Mouse (Mus musculus): ENCODE measurements around the gene Tvp23a.

Gene Tvp23a

GRCm38 (mm10) chr16:10452445-10452896 lies 5.3 kb upstream of the Tvp23a start:
- DNase-seq = no peak

GRCm38 (mm10) chr16:10451906-10452305 lies 4.7 kb upstream of the Tvp23a start:
- no peak for DNase-seq

- DNase-seq = no peak
Observed at GRCm38 (mm10) chr16:10448931-10449330, 1.8 kb upstream of the Tvp23a start.

GRCm38 (mm10) chr16:10447781-10448180 lies 619 bp upstream of the Tvp23a start:
- DNase-seq = no peak

- no peak for DNase-seq
Observed at GRCm38 (mm10) chr16:10446573-10447263, 444 bp downstream of the Tvp23a start.

GRCm38 (mm10) chr16:10443723-10444122 lies 3.4 kb downstream of the Tvp23a start:
- no peak for DNase-seq

- DNase-seq = no peak
Observed at GRCm38 (mm10) chr16:10441761-10442160, 5.4 kb downstream of the Tvp23a start.

- no peak for DNase-seq
Observed at GRCm38 (mm10) chr16:10441328-10441727, 5.8 kb downstream of the Tvp23a start.

- DNase-seq = no peak
Observed at GRCm38 (mm10) chr16:10438055-10438454, 9.1 kb downstream of the Tvp23a start.

- DNase-seq = peak; percentile 30 to 36
Observed at GRCm38 (mm10) chr16:10436166-10436565, 11.0 kb downstream of the Tvp23a start.

- DNase-seq = no peak
Observed at GRCm38 (mm10) chr16:10433344-10433743, 13.8 kb downstream of the Tvp23a start.

- no peak for DNase-seq
Observed at GRCm38 (mm10) chr16:10432387-10432786, 14.8 kb downstream of the Tvp23a start.

- no peak for DNase-seq
Observed at GRCm38 (mm10) chr16:10431911-10432310, 15.3 kb downstream of the Tvp23a start.

GRCm38 (mm10) chr16:10420447-10421054 lies 26.6 kb downstream of the Tvp23a start:
- DNase-seq = no peak

- DNase-seq = no peak
Observed at GRCm38 (mm10) chr16:10417723-10418259, 29.4 kb downstream of the Tvp23a start.

- peak; percentile 50 for DNase-seq
Observed at GRCm38 (mm10) chr16:10416866-10417265, 30.3 kb downstream of the Tvp23a start.

- DNase-seq = peak; percentile 77 to 82
Observed at GRCm38 (mm10) chr16:10415976-10416375, 31.2 kb downstream of the Tvp23a start.

- DNase-seq = peak; percentile 92
Observed at GRCm38 (mm10) chr16:10411764-10412746, 35.1 kb downstream of the Tvp23a start, which contains the start of gene Nubp1. TSS of gene Nubp1 (plus strand) at chr16:10411948.

- peak; percentile 92 for DNase-seq
Observed at GRCm38 (mm10) chr16:10399160-10399559, 48.0 kb downstream of the Tvp23a start.

GRCm38 (mm10) chr16:10398755-10399154 lies 48.4 kb downstream of the Tvp23a start:
- DNase-seq = peak in 1 of 2 experiments; percentile 10

- DNase-seq = peak; percentile 71 to 72
Observed at GRCm38 (mm10) chr16:10394699-10395540, 52.2 kb downstream of the Tvp23a start, which contains the start of gene Tekt5. TSS of gene Tekt5 (minus strand) at chr16:10395490.

GRCm38 (mm10) chr16:10392587-10392986 lies 54.6 kb downstream of the Tvp23a start:
- no peak for DNase-seq
